Mouse (Mus musculus) skeletal muscle tissue, adult 2 months (tissue): ENCODE data around the gene Sept4.
A peak's percentile ranks its signal among the peaks of the same experiment; 100 is the strongest.

Experiments
- DNase-seq: peaks from one replicate; pipeline ENCODE4 v3.0.0-alpha.2; 2012; ENCODE audit warnings: low read depth, low spot score

Gene Sept4

GRCm38 (mm10) chr11:87578963-87579601 is 10.4 kb downstream of the Sept4 start:
- DNase-seq: no peak

DNA sequence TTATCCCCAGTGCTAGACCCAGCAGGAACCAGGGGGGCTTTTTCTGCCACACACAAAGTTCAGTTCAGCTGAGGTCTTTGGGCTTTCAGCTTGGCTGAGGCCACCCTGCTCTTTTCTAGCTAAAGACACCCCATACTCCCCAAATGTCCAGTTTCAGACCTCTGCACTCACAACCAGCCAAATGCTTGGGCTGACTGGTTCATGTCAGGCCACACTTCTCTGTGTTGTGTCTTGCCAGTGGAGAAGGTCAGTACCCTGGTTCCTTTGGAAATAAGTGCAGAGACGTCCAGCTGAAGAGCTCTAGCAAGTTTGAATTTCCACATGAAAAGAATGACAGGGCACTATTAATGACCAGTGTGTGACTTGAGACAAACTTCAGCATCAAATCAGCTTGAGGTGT is 11.0 kb downstream of the Sept4 start:
- no peak for DNase-seq

GRCm38 (mm10) chr11:87580543-87581085 is 11.9 kb downstream of the Sept4 start:
- no peak for DNase-seq

GRCm38 (mm10) chr11:87581161-87581865 is 12.6 kb downstream of the Sept4 start:
- no peak for DNase-seq

DNA sequence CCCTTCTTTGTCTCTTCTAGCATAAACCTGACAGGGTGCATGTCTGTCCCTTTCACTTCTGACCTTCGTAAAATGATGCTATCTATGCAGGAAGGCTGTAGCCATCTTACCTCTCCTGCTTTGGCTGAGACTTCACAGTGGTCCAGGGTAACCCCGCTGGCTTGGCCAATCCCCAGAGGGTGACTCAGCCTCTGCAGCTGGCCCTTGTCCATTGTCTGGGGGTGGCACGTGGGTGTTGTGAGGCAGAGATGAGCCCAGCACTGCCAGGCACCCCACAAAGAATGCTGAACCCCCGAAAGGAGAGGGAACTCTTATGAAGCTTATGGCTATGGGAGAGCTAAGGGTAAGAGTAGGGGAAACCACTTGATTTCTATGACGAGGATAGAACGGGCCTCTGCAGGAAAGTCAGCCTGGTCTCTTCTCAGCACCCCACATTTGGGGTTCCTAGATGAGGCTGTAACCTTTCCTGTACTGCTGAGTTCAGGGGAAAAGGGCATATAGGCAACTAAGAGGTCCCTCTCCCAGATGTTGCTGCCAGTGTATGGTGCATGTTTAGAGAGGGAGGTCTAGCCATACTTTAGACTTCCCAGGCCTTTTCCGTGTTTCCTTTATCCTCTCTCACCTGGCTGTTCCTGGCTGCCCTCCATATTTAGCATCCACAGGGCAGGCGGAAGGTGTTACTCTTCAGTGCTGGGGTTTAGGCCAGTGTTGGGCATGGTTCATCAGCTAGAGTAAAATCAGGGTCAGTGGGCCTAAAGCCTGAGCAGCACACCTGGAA is 13.4 kb downstream of the Sept4 start:
- no peak for DNase-seq

GRCm38 (mm10) chr11:87583291-87584034 is 14.8 kb downstream of the Sept4 start:
- no peak for DNase-seq

DNA sequence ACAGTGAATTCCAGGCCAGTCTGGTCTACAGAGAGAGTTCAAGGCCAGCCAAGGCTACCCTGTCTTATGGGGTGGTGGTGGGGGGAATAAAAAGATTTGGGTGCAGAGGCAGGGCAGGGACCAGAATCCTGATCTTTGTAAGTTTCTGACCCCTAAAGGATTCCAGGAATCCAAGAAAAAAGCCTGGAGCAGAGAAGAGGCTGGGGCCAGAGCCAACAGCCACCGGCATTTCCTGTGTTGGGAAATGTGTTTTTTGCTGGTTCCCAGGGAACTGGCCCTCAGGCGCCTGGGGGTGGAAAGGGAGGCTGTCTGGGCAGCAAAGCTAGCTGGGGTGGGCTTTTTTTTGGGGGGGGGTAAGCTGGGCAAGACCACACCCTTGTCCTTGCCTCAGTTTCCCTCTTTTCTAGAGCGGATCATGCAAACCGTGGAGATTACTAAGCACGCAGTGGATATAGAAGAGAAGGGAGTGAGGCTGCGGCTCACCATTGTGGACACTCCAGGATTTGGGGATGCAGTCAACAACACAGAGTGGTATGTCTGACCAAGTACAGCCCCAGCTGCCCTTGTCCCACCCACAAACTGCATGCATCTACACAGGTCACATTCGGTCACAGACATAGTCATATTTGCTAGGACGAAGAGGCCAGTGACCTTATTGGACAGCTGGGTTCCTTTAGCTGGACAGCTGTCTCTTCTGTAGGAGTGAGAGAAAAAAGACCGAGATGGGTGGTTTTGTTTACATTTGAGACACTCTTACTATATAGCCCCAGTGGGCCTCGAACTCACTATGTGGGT is 16.2 kb downstream of the Sept4 start:
- peak; percentile 31 for DNase-seq

DNA sequence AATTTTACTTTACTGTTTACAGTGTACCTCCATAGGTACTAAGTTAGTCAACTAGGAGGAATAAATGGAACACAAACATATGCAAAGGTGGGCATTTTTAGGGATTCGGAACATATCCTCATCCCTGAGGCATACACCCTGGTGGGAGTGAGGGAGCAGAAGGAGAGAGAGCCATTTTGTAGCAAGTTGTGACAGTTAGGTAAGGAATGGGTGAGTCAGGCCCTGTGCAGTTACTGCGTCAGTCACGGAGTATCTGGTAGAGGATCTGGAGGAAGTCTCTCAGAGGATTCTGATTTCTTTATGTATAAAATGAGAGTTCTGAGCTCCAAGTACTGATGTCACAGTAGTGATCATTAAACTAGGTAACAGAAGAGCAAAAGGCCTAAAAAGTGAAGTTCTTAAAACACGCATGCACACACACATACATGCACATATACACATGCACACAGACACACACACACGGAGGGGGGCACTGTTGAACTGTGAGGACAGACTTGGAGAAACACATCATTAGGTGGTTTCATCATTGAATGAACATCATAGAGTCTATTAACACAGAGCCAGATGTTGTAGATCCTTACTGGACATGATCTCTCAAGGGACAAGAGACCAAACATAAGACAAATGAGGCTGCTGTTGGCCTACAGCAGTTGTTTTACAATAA is 18.6 kb downstream of the Sept4 start:
- DNase-seq: no peak

DNA sequence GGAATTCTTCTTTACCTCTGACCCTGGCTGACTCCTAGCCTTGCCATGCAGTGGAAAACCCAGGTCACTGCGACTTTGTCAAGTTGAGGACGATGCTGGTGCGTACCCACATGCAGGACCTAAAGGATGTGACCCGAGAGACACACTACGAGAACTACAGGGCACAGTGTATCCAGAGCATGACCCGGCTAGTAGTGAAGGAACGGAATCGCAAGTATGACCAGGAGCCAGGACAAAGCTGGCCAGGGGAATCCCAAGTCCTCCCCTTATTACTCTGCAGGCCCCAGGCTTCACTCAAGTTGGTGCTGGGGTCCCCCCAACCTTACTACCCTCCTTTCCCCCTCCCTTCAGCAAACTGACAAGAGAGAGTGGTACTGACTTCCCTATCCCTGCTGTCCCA is 20.9 kb downstream of the Sept4 start:
- no peak for DNase-seq

DNA sequence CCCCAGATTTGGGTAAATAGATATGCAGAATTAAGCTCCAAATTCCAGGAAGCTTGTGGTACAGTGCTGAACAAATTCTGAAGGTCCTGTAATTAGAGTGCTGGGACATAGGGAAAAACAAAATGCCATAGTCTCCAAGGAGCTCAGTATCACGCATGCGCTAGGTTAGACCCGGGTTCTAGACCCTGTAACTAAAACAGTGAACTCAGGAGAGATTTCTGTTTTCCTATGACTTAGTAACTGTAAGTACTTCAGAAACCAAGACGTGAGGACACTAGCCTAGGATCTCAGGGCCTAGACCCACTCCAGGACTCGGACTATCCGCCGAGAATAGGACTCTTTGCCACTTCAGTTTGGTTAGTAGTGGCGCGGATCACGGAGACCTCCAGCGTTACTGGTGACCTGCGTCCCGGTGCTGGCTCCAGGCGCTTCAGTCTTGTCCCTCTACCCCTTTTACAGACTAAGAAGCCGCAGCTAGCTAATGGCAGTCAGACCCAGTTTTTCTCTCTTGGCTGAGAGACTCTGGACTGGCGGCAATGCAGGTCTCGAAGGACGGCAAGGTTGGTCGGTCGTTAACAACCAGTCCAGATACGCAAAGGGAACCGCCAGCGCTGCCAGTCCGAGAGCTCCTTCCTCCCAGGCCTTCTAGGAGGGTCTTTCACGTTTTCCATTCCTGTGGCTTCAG is 22.3 kb downstream of the Sept4 start:
- peak; percentile 29 for DNase-seq

DNA sequence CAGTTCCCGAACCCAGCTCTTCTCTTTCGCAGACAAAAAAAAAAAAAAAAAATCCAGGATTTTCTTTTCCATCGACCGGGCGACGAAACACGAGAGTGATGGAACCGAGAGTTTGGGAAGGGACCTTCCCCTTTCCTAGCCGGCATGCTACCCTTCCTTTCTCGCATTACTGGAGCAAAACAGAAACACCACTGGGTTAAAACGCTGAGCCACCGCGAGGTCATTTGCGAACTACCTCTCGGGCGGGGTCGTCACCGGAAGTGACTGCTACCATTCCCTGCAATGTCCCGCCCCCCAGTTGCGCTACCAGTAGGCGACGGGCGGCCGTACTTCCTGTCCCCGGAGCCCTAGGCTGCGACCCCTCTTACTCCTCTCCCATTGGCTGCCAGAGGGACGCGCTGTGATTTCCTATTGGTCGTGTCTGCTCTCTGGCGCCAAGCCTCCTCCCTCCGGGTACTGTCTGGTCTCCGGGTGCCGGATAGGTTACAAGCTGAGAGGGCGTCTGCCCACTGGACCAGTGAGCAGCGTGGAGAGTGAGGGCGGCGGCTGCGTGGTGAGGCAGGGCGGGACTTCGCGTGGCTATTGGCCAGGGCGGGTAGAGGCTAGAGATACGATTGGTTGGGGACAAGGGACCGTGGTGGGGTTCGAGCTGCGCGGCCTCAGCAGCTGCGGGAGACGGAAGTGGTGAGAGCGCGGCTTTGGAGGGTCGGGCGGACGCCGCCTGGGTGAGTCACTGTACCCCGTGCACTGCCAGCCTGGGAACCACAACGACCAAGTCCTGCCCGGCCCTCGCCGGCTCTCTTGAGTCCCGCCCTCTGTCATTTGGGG is 23.0 kb downstream of the Sept4 start, which contains the start of gene Mtmr4:
TSS of gene Mtmr4 (plus strand) at position 637 of the 828 bp plus-strand sequence.
- peak; percentile 100 for DNase-seq

DNA sequence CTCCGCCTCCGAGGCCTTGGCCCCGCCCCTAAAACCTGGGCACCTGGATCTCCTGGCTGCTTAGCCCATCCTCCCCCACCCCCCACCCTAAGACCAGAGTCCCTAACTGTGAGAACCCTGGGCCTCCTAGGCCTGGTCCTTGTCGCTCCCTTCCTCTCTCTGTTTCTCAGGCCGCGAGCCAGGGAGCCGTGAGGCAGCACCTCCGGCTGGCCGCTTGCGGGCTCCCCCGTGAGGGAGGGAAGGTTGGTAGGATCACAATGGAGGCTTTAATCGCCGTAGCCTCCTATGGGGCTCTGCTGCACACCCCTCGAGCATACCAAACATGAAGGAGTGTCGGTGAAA is 23.6 kb downstream of the Sept4 start:
- DNase-seq: no peak

GRCm38 (mm10) chr11:87592713-87593598 is 24.3 kb downstream of the Sept4 start:
- DNase-seq: no peak

- peak; percentile 62 for DNase-seq
Measured at GRCm38 (mm10) chr11:87595327-87595841, 26.7 kb downstream of the Sept4 start.

DNA sequence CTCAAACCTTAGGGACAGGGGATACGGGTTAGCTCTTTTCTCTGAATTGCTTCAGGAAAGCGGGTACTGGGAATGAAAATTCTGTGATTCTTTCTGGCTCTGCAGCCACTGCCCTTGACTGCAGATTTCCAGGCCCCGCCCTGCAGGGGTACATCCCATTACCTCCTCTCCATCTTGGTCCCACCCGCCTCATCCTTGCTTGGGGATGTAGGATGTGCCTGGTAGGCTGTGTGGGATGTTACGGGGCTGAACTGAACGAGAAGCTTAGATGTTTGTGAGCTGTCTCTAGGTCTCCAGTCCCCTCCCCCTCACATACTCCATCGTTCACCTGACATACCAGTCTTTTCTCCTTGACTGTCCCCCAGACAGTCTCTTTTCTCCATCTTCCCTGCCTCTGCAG is 27.3 kb downstream of the Sept4 start:
- DNase-seq: no peak

GRCm38 (mm10) chr11:87596492-87596891 is 27.8 kb downstream of the Sept4 start:
- DNase-seq: no peak

DNA sequence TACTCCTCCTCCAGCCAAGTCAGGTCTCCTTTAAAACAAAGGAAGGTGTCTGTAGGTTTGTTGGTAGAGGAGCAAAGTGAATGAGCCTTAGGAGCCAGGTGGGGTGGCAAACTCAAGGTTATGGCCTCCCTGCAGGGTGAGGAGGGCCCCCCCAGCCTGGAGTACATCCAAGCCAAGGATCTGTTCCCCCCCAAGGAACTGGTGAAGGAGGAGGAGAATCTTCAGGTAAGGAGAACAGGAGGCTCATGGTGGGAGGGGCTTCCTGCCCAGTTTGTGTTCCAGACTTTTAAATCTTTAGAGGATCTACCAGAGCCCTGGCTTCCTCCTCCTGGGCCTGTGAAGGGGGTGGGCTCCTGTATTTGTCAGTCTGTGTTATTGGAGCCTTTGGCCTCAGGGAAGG is 28.4 kb downstream of the Sept4 start:
- no peak for DNase-seq
